Mouse (Mus musculus): ENCODE measurements around the gene Sorl1. TPM values are rescaled to one million over a fixed set of nuclear protein-coding genes. Genes with fewer than 3 reads are reported as not detected.

Sorl1 gene
- polyA plus RNA-seq (2015; fragmentation: Illumina TruSeq; extraction: RNeasy Lipid Tissue Mini Kit (QIAGEN cat#74804); ENCODE audit: insufficient read depth, low read depth, low replicate concordance) = 3.7 TPM

DNA sequence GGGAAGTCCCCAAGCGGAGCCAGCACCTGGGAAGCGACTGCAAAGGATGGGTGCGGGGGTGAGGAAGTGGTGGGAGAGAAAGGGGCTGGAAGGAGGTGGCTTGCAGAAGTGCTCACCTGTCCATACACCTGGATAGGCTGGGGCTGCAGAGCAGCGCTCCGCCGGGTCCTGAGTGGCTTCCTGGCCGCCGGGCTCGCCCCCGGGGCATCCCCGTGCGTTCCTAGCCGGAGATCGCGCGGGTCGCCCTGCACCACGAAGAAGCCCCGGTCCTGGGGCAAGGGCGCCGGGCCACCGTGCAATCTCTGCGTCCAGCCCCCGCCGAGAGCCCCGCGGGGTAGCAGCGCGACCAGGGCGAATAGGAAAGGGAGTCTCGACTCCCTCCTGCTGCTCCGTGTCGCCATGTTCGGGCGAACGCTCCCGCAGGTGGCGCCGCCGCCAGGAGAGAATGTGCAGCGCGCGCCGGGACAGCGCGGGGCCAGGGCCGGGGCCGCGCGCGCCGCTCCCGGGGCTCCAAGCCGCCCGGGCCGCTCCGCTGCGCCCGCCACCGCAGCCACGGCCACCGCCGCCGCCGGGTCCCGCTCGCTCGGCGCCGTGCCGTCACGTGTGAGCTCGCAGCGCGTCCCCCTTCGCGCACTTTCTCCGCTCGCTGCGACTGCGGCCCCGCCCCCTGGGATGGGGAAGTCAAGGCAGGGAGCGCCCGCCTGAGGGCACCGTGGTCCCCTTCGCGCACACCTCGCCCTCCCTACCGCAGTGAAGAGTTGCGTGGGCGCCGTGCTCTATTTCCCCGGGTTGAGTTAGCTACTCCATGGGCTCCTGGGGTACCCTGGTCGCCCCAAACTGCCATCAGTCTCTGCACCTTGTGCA lies at the start of gene Sorl1:
Sorl1 (minus strand) TSS at position 585 of the 864 bp plus-strand sequence.

Other genes with a start within 250 kb of the Sorl1 start
- gene Sc5d, start 140.0 kb upstream of the Sorl1 start, polyA plus RNA-seq (2015; fragmentation: Illumina TruSeq; extraction: RNeasy Lipid Tissue Mini Kit (QIAGEN cat#74804); ENCODE audit: insufficient read depth, low read depth, low replicate concordance) = 3.7 TPM